Mouse (Mus musculus) midbrain, postnatal 0 days (tissue): Measurements from ENCODE around the gene Kalrn. TPM values are rescaled to one million over a fixed set of nuclear protein-coding genes. Genes with fewer than 3 reads are reported as not detected.
A peak's percentile ranks its signal among the peaks of the same experiment; 100 is the strongest.

Source experiments
- ATAC-seq: fragments of 200-750 bp; cut with Nextera tagmentation; 2 replicates; pipeline ENCODE4 v1.8.0; 2017; ENCODE audit warnings: moderate number of reproducible peaks, mild to moderate bottlenecking, moderate TSS enrichment, moderate library complexity; ENCODE audit not compliant: low FRiP score
- DNase-seq: peaks from one replicate; pipeline ENCODE4 v3.0.0-alpha.2; 2015; ENCODE audit warnings: low spot score
- H3K27ac ChIP-seq: fragments of 300-500 bp; sonication (generic); 2 replicates; pipeline ENCODE4 v1.5.1; 2014; ENCODE audit warnings: low read depth, mild to moderate bottlenecking, low read length, mixed read lengths
- H3K27me3 ChIP-seq: fragments of 300-500 bp; sonication (generic); 2 replicates; pipeline ENCODE4 v1.6.1; 2014; ENCODE audit warnings: low read length, control low read depth, mixed read lengths; ENCODE audit not compliant: insufficient read depth
- H3K36me3 ChIP-seq: fragments of 300-500 bp; sonication (generic); 2 replicates; pipeline ENCODE4 v1.6.1; 2014; ENCODE audit warnings: low read length, control low read depth, mixed read lengths; ENCODE audit not compliant: insufficient read depth
- H3K4me1 ChIP-seq: fragments of 300-500 bp; sonication (generic); 2 replicates; pipeline ENCODE4 v1.6.1; 2014; ENCODE audit warnings: mild to moderate bottlenecking, control low read depth, antibody characterized with exemption, low read length, mixed read lengths; ENCODE audit not compliant: insufficient read depth
- H3K4me2 ChIP-seq: fragments of 300-500 bp; sonication (generic); 2 replicates; pipeline ENCODE4 v1.6.1; 2014; ENCODE audit warnings: low read depth, mild to moderate bottlenecking, low read length, mixed read lengths; ENCODE audit not compliant: poor library complexity, severe bottlenecking
- H3K4me3 ChIP-seq: fragments of 300-500 bp; sonication (generic); 2 replicates; pipeline ENCODE4 v1.5.1; 2014; ENCODE audit warnings: low read depth, mild to moderate bottlenecking, low read length, moderate library complexity
- H3K9ac ChIP-seq: fragments of 300-500 bp; sonication (generic); replicated peaks from 2 replicates; pipeline ENCODE4 v1.6.1; 2014; ENCODE audit warnings: mild to moderate bottlenecking, low read length, moderate library complexity, mixed read lengths; ENCODE audit not compliant: poor library complexity, severe bottlenecking
- H3K9me3 ChIP-seq: fragments of 300-500 bp; sonication (generic); 2 replicates; pipeline ENCODE4 v1.6.1; 2016; ENCODE audit warnings: low read length, control low read depth
- CTCF ChIP-seq: IDR thresholded peaks from 2 replicates; pipeline ENCODE4 v1.5.1; 2016; ENCODE audit warnings: antibody characterized with exemption, mild to moderate bottlenecking
- WGBS: fragments of 180-500 bp; shearing (Covaris S2); extraction: QIAGEN DNeasy Blood & Tissue Kit; methylation state at CpG from one replicate; pipeline ENCODE4 v1.1.7; 2014; 5-methylcytosine and 5-hydroxymethylcytosine counted together
- polyA plus RNA-seq: library from polyadenylated mRNA; unstranded; fragments of >200 nt; fragmentation: Nextera tagmentation; extraction: Ambion mirVana; gene quantifications from 2 replicates; pipeline ENCODE4 v1.2.1, GENCODE M21; 2015
- total RNA-seq: library from RNA; depleted of rRNA; stranded (reverse); fragments of >200 nt; gene quantifications from 2 replicates; pipeline ENCODE4 v1.2.3, GENCODE M21; 2014

Gene Kalrn
- total and polyA plus RNA-seq, 2 experiments from 2014 or later: 23.6 to 128 TPM

- Histone ChIP-seq H3K27ac (no peak overlapping the region), H3K27me3 (no peaks in the 10 kb centered on the region), H3K36me3 (peaks cover 10% of the 10 kb centered on the region; the same call in 1 of the 2 replicates), H3K4me2 (no peak overlapping the region), H3K9me3 (no peaks in the 10 kb centered on the region), H3K9ac (no peak overlapping the region), H3K4me3 (no peak overlapping the region), H3K4me1 (no peaks in the 10 kb centered on the region)
- no peak for DNase-seq
- TF ChIP-seq CTCF: no peak
- ATAC-seq: no peak
- WGBS: 90% methylated on average over 7 of the region's 7 CpGs
These were observed 462.3 kb downstream of the Kalrn start for GRCm38 (mm10) chr16:34110840-34111625.

- WGBS: 86% methylated on average over 6 of the region's 6 CpGs
- no peaks in the 10 kb centered on the region for H3K36me3 ChIP-seq
- H3K9ac ChIP-seq: no peak overlapping the region
- TF ChIP-seq CTCF: no peak
- no peaks in the 10 kb centered on the region for H3K4me1 ChIP-seq
- no peak for DNase-seq
- no peak overlapping the region for H3K4me3 ChIP-seq
- no peak for ATAC-seq
- H3K9me3 ChIP-seq: no peaks in the 10 kb centered on the region
- H3K27ac ChIP-seq: no peak overlapping the region
- H3K27me3 ChIP-seq: no peaks in the 10 kb centered on the region
- no peak overlapping the region for H3K4me2 ChIP-seq
These were observed 468.9 kb downstream of the Kalrn start for GRCm38 (mm10) chr16:34104427-34104826.

GRCm38 (mm10) chr16:34102742-34103141 lies 470.6 kb downstream of the Kalrn start:
- Histone ChIP-seq H3K9me3 (no peaks in the 10 kb centered on the region), H3K4me2 (no peak overlapping the region), H3K27me3 (no peaks in the 10 kb centered on the region), H3K4me1 (no peaks in the 10 kb centered on the region), H3K36me3 (no peaks in the 10 kb centered on the region), H3K9ac (no peak overlapping the region), H3K27ac (no peak overlapping the region), H3K4me3 (no peak overlapping the region)
- DNase-seq: no peak
- WGBS: 69% methylated on average over 5 of the region's 5 CpGs
- no peak for TF ChIP-seq CTCF
- ATAC-seq: no peak

- DNase-seq (no peak), ATAC-seq (no peak)
- Histone ChIP-seq H3K27me3 (no peaks in the 10 kb centered on the region), H3K9ac (no peak overlapping the region), H3K4me1 (no peaks in the 10 kb centered on the region), H3K27ac (no peak overlapping the region), H3K4me2 (no peak overlapping the region), H3K36me3 (no peaks in the 10 kb centered on the region), H3K9me3 (no peaks in the 10 kb centered on the region), H3K4me3 (no peak overlapping the region)
- no peak for TF ChIP-seq CTCF
- 72% methylated on average over 3 of the region's 3 CpGs for WGBS
These were observed 473.5 kb downstream of the Kalrn start for GRCm38 (mm10) chr16:34099795-34100194.

- H3K4me3 ChIP-seq: peak overlapping the region; percentile 25
- no peak for DNase-seq
- H3K36me3 ChIP-seq: no peaks in the 10 kb centered on the region; the same call in 1 of the 2 replicates
- H3K27ac ChIP-seq: no peak overlapping the region
- no peaks in the 10 kb centered on the region for H3K27me3 ChIP-seq
- H3K4me2 ChIP-seq: peak overlapping the region; percentile 49
- H3K9me3 ChIP-seq: no peaks in the 10 kb centered on the region
- no peak for TF ChIP-seq CTCF
- 5% methylated on average over 34 of the region's 34 CpGs for WGBS
- ATAC-seq: no peak
- H3K4me1 ChIP-seq: peaks cover 6% of the 10 kb centered on the region; the same call in 1 of the 2 replicates
- no peak overlapping the region for H3K9ac ChIP-seq
These were observed 477.7 kb downstream of the Kalrn start for GRCm38 (mm10) chr16:34095548-34096141.

GRCm38 (mm10) chr16:34095093-34095465 lies 478.3 kb downstream of the Kalrn start:
- peak overlapping the region; percentile 36; the same call in 1 of the 2 replicates for H3K9ac ChIP-seq
- 3% methylated on average over 3 of the region's 3 CpGs for WGBS
- H3K27me3 ChIP-seq: no peaks in the 10 kb centered on the region
- H3K4me3 ChIP-seq: peak overlapping the region; percentile 25; the same call in 1 of the 2 replicates
- no peaks in the 10 kb centered on the region; the same call in 1 of the 2 replicates for H3K36me3 ChIP-seq
- peaks cover 6% of the 10 kb centered on the region; the same call in 1 of the 2 replicates for H3K4me1 ChIP-seq
- TF ChIP-seq CTCF: no peak
- no peaks in the 10 kb centered on the region for H3K9me3 ChIP-seq
- H3K4me2 ChIP-seq: peak overlapping the region; percentile 49
- DNase-seq: no peak
- no peak; the same call in 1 of the 2 replicates for ATAC-seq
- H3K27ac ChIP-seq: 0 out of 2 replicates have a peak overlapping the region, but pooled peaks have one; percentile 67
